ENCODE assay signal across 9 mouse cellular contexts in the genomic region with DNA sequence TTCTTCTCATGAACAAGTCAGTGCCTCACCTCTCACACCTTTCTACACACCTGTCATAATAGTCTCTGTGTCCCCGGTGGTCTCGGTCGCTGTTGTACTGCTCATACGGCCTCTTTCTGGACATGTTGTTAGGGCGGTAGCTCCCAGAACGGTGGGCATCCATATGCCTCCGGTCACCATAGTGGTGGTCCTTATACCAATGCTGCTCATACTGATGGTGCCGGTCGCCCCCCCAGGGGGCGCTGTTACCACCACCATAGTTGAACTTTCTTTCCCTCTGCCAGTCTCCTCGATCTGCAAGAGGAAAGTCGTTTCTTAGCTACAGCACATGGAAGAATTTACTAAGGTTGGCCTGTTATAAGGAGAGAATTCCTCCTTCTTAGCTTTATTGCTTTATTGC.
A peak's percentile ranks its signal among the peaks of the same experiment; 100 is the strongest.
DNase-seq lines count a peak whose midpoint lies in the region; ATAC-seq and TF ChIP-seq lines count a peak whose summit lies in the region.
"Had no signal": no experiment of that assay in that cellular context is flagged by ENCODE, and none has a peak within 500 bp of the region (broad histone marks: within the 10 kb centered on the region; RNA-seq: fewer than 3 reads in every experiment).

No protein-coding gene starts in this region.

- H3K4me1 ChIP-seq in forebrain, embryonic 14.5 days (ENCODE audit: control insufficient read depth, insufficient read depth, low read length), result no peaks in the 10 kb centered on the region
- H3K4me1 ChIP-seq in forebrain, embryonic 10.5 days, result no peaks in the 10 kb centered on the region
- H3K4me1 ChIP-seq in lung, postnatal 0 days (ENCODE audit: insufficient read depth, low read depth, low read length), result no peaks in the 10 kb centered on the region
- H3K4me1 ChIP-seq: embryonic facial prominence, embryonic 12.5 days had no signal

- TF ChIP-seq EP300 in lung, postnatal 0 days (IDR thresholded peaks at IDR 0.05), result no peak

- peak; percentile 41 for DNase-seq in forebrain, embryonic 14.5 days (ENCODE audit: low spot score)
- no peak for DNase-seq in forebrain, embryonic 10.5 days (ENCODE audit: extremely low spot score, low spot score)
- no peak for DNase-seq in lung, postnatal 0 days (ENCODE audit: low spot score)
- DNase-seq in lung, postnatal 25 days (ENCODE audit: low spot score), result no peak
- DNase-seq in R1 (ENCODE audit: low read depth, low spot score), result peak; percentile 52
- no peak for DNase-seq in embryo, embryonic 9.5 days (ENCODE audit: extremely low spot score)

- no peak overlapping the region for H3K9ac ChIP-seq in forebrain, embryonic 14.5 days (ENCODE audit: low read length)
- H3K9ac ChIP-seq in lung, postnatal 0 days (replicated peaks; ENCODE audit: low read depth), result no peak overlapping the region
- H3K9ac ChIP-seq: embryonic facial prominence, embryonic 12.5 days had no signal

- WGBS in forebrain, embryonic 14.5 days, result 71% methylated on average over 12 of the region's 12 CpGs
- WGBS in forebrain, embryonic 10.5 days, result 80% methylated on average over 12 of the region's 12 CpGs
- WGBS in lung, postnatal 0 days, result 74% methylated on average over 12 of the region's 12 CpGs

- H3K27me3 ChIP-seq in forebrain, embryonic 14.5 days (replicated peaks; ENCODE audit: control insufficient read depth, insufficient read depth, low read length), result no peaks in the 10 kb centered on the region
- H3K27me3 ChIP-seq in forebrain, embryonic 10.5 days (ENCODE audit: poor library complexity, severe bottlenecking), result no peaks in the 10 kb centered on the region
- no peaks in the 10 kb centered on the region for H3K27me3 ChIP-seq in lung, postnatal 0 days (replicated peaks; ENCODE audit: insufficient read depth, low read length)
- H3K27me3 ChIP-seq: embryonic facial prominence, embryonic 12.5 days had no signal

- peaks cover 82% of the 10 kb centered on the region for H3K36me3 ChIP-seq in forebrain, embryonic 14.5 days (ENCODE audit: control insufficient read depth, insufficient read depth, low read length)
- peaks cover 92% of the 10 kb centered on the region for H3K36me3 ChIP-seq in forebrain, embryonic 10.5 days (replicated peaks)
- peaks cover 69% of the 10 kb centered on the region for H3K36me3 ChIP-seq in lung, postnatal 0 days (ENCODE audit: insufficient read depth, low read length)

- no peak overlapping the region for H3K27ac ChIP-seq in forebrain, embryonic 14.5 days (ENCODE audit: low read depth, low read length)
- no peak overlapping the region for H3K27ac ChIP-seq in forebrain, embryonic 10.5 days
- H3K27ac ChIP-seq in lung, postnatal 0 days (ENCODE audit: low read length), result no peak overlapping the region
- H3K27ac ChIP-seq: embryonic facial prominence, embryonic 12.5 days had no signal

- H3K4me3 ChIP-seq in forebrain, embryonic 14.5 days (ENCODE audit: low read depth, low read length), result no peak overlapping the region
- H3K4me3 ChIP-seq in forebrain, embryonic 10.5 days, result no peak overlapping the region
- H3K4me3 ChIP-seq in lung, postnatal 0 days (ENCODE audit: low read depth, low read length), result no peak overlapping the region
- H3K4me3 ChIP-seq: embryonic facial prominence, embryonic 12.5 days had no signal

- no peak overlapping the region for H3K4me2 ChIP-seq in forebrain, embryonic 14.5 days (ENCODE audit: low read length)
- no peak overlapping the region for H3K4me2 ChIP-seq in lung, postnatal 0 days (replicated peaks; ENCODE audit: low read depth, low read length)
- H3K4me2 ChIP-seq: embryonic facial prominence, embryonic 12.5 days had no signal

- no peaks in the 10 kb centered on the region for H3K9me3 ChIP-seq in forebrain, embryonic 14.5 days (replicated peaks; ENCODE audit: control insufficient read depth, low read length)
- H3K9me3 ChIP-seq in forebrain, embryonic 10.5 days, result no peaks in the 10 kb centered on the region
- no peaks in the 10 kb centered on the region for H3K9me3 ChIP-seq in lung, postnatal 0 days (ENCODE audit: low read length)
- H3K9me3 ChIP-seq: embryonic facial prominence, embryonic 12.5 days had no signal

- no peak for ATAC-seq in forebrain, embryonic 14.5 days
- ATAC-seq in lung, postnatal 0 days, result no peak
- peak; percentile 71 for ATAC-seq in megakaryocyte-erythroid progenitor cell, adult 5-6 weeks (replicated peaks; ENCODE audit: low FRiP score, low TSS enrichment, poor library complexity, severe bottlenecking)
- no peak for ATAC-seq in monocyte, adult 5-6 weeks (replicated peaks; ENCODE audit: insufficient number of reproducible peaks, low FRiP score, low TSS enrichment, poor library complexity, severe bottlenecking)

- peak; percentile 46; the same call in 1 of the 2 replicates for TF ChIP-seq CTCF in lung, postnatal 0 days (IDR thresholded peaks at IDR 0.05)

Comparison
In these comparisons a context has a peak if more than half of its experiments do, and no peak if none do; other contexts are left out.
1. DNase-seq: peak in forebrain, embryonic 14.5 days (single experiment) and R1 (single experiment); none in forebrain, embryonic 10.5 days (single experiment), lung, postnatal 0 days (single experiment), lung, postnatal 25 days (single experiment) and embryo, embryonic 9.5 days (single experiment).